Mouse (Mus musculus): ENCODE measurements around the gene Fam167b.

Fam167b gene

GRCm38 (mm10) chr4:129609139-129609631 lies 30.8 kb upstream of the Fam167b start:
- DNase-seq (ENCODE audit: inconsistent age in 2 of 2, low spot score in 1 of 2) = no peak

- DNase-seq (ENCODE audit: inconsistent age in 2 of 2, low spot score in 1 of 2) = peak; percentile 80 to 91
Observed at GRCm38 (mm10) chr4:129608426-129609025, 30.2 kb upstream of the Fam167b start.

GRCm38 (mm10) chr4:129600233-129601158 lies 22.1 kb upstream of the Fam167b start, which contains the start of the genes Eif3i and Tmem234:
Gene Eif3i, minus strand, starts transcription at chr4:129600648.
Gene Tmem234, plus strand, starts transcription at chr4:129600668.
- DNase-seq (ENCODE audit: inconsistent age in 2 of 2, low spot score in 1 of 2) = peak; percentile 88 to 95

GRCm38 (mm10) chr4:129588865-129589264 lies 10.5 kb upstream of the Fam167b start:
- DNase-seq (ENCODE audit: inconsistent age in 2 of 2, low spot score in 1 of 2) = no peak

- no peak for DNase-seq (ENCODE audit: inconsistent age in 2 of 2, low spot score in 1 of 2)
Observed at GRCm38 (mm10) chr4:129586943-129587342, 8.6 kb upstream of the Fam167b start.

GRCm38 (mm10) chr4:129585773-129586172 lies 7.4 kb upstream of the Fam167b start:
- DNase-seq (ENCODE audit: inconsistent age in 2 of 2, low spot score in 1 of 2) = no peak

GRCm38 (mm10) chr4:129584884-129585608 lies 6.7 kb upstream of the Fam167b start:
- DNase-seq (ENCODE audit: inconsistent age in 2 of 2, low spot score in 1 of 2) = peak; percentile 89 to 97

- DNase-seq (ENCODE audit: inconsistent age in 2 of 2, low spot score in 1 of 2) = no peak
Observed at GRCm38 (mm10) chr4:129584370-129584769, 6.0 kb upstream of the Fam167b start.

- DNase-seq (ENCODE audit: inconsistent age in 2 of 2, low spot score in 1 of 2) = no peak
Observed at GRCm38 (mm10) chr4:129582251-129582650, 3.9 kb upstream of the Fam167b start.

GRCm38 (mm10) chr4:129580347-129580746 lies 2.0 kb upstream of the Fam167b start:
- peak in 1 of 2 experiments; percentile 34 for DNase-seq (ENCODE audit: inconsistent age in 2 of 2, low spot score in 1 of 2)

- no peak for DNase-seq (ENCODE audit: inconsistent age in 2 of 2, low spot score in 1 of 2)
Observed at GRCm38 (mm10) chr4:129577688-129578087, 661 bp downstream of the Fam167b start.

- peak; percentile 80 to 91 for DNase-seq (ENCODE audit: inconsistent age in 2 of 2, low spot score in 1 of 2)
Observed at GRCm38 (mm10) chr4:129576863-129577491, 1.4 kb downstream of the Fam167b start.

- DNase-seq (ENCODE audit: inconsistent age in 2 of 2, low spot score in 1 of 2) = no peak
Observed at GRCm38 (mm10) chr4:129575171-129575844, 3.0 kb downstream of the Fam167b start.

- peak in 1 of 2 experiments; percentile 30 for DNase-seq (ENCODE audit: inconsistent age in 2 of 2, low spot score in 1 of 2)
Observed at GRCm38 (mm10) chr4:129573430-129573829, 4.9 kb downstream of the Fam167b start, which contains the start of gene Lck. Gene Lck, minus strand, starts transcription at chr4:129573641.

- peak in 1 of 2 experiments; percentile 58 for DNase-seq (ENCODE audit: inconsistent age in 2 of 2, low spot score in 1 of 2)
Observed at GRCm38 (mm10) chr4:129573093-129573370, 5.3 kb downstream of the Fam167b start.

- DNase-seq (ENCODE audit: inconsistent age in 2 of 2, low spot score in 1 of 2) = peak; percentile 55 to 65
Observed at GRCm38 (mm10) chr4:129572236-129573092, 5.9 kb downstream of the Fam167b start.

- no peak for DNase-seq (ENCODE audit: inconsistent age in 2 of 2, low spot score in 1 of 2)
Observed at GRCm38 (mm10) chr4:129571551-129572084, 6.7 kb downstream of the Fam167b start.

- DNase-seq (ENCODE audit: inconsistent age in 2 of 2, low spot score in 1 of 2) = no peak
Observed at GRCm38 (mm10) chr4:129570028-129570427, 8.3 kb downstream of the Fam167b start.

- DNase-seq (ENCODE audit: inconsistent age in 2 of 2, low spot score in 1 of 2) = peak in 1 of 2 experiments; percentile 71
Observed at GRCm38 (mm10) chr4:129568366-129568765, 10.0 kb downstream of the Fam167b start.
